Mouse (Mus musculus): ENCODE measurements at regions not wholly inside any gene's neighbourhood (a gene's known extent, or its start where the extent isn't known, plus 50 kb on each side); places are given as distances from the start of the nearest gene placed in this dataset.

- Histone ChIP-seq H3K27me3 (ENCODE audit: control insufficient read depth in 1 of 2, insufficient read depth in 2 of 2, low read length in 2 of 2) (no peaks in the 10 kb centered on the region), H3K4me1 (ENCODE audit: control insufficient read depth in 1 of 2, insufficient read depth in 2 of 2, low read length in 2 of 2) (no peaks in the 10 kb centered on the region), H3K36me3 (ENCODE audit: control insufficient read depth in 1 of 2, insufficient read depth in 2 of 2, low read length in 2 of 2) (no peaks in the 10 kb centered on the region), H3K9ac (ENCODE audit: control insufficient read depth, low read depth, low read length, poor library complexity, severe bottlenecking) (no peak overlapping the region), H3K4me3 (ENCODE audit: control insufficient read depth in 1 of 2, insufficient read depth in 1 of 2, low read depth in 2 of 2, low read length in 2 of 2) (no peak overlapping the region), H3K9me3 (replicated peaks; ENCODE audit: insufficient read depth, low read length) (no peaks in the 10 kb centered on the region), H3K79me2 (ENCODE audit: control insufficient read depth, insufficient read depth, low read length, poor library complexity) (no peaks in the 10 kb centered on the region), H3K27ac (ENCODE audit: control insufficient read depth, low read depth, low read length) (no peak overlapping the region)
- TF ChIP-seq MYB (IDR thresholded peaks at IDR 0.05; ENCODE audit: low read depth, low read length) (no peak), SIN3A (IDR thresholded peaks at IDR 0.05; ENCODE audit: low read length) (no peak), MXI1 (IDR thresholded peaks at IDR 0.05; ENCODE audit: low read depth, low read length) (no peak), TAL1 (IDR thresholded peaks at IDR 0.05; ENCODE audit: low read length) (no peak), ZKSCAN1 (IDR thresholded peaks at IDR 0.05; ENCODE audit: low read depth, low read length) (no peak), RCOR1 (IDR thresholded peaks at IDR 0.05; ENCODE audit: low read depth, low read length) (no peak), MAZ (IDR thresholded peaks at IDR 0.05; ENCODE audit: low read depth, low read length) (no peak), ZC3H11A (IDR thresholded peaks at IDR 0.05; ENCODE audit: low read depth, low read length) (no peak), MYC (IDR thresholded peaks at IDR 0.05; ENCODE audit: low read depth, low read length) (no peak), USF2 (IDR thresholded peaks at IDR 0.05; ENCODE audit: borderline replicate concordance in 1 of 2, insufficient read depth in 1 of 2, low read depth in 1 of 2, low read length in 2 of 2) (no peak), ELF1 (IDR thresholded peaks at IDR 0.05; ENCODE audit: low read depth, low read length) (no peak), MEF2A (IDR thresholded peaks at IDR 0.05; ENCODE audit: extremely low read depth, insufficient replicate concordance, low read depth, low read length, poor library complexity, severe bottlenecking) (no peak)
- DNase-seq (ENCODE audit: low read depth, low spot score) = no peak
These were observed 177.0 kb downstream of the Plppr4 start for GRCm38 (mm10) chr3:117183654-117184184.

DNA sequence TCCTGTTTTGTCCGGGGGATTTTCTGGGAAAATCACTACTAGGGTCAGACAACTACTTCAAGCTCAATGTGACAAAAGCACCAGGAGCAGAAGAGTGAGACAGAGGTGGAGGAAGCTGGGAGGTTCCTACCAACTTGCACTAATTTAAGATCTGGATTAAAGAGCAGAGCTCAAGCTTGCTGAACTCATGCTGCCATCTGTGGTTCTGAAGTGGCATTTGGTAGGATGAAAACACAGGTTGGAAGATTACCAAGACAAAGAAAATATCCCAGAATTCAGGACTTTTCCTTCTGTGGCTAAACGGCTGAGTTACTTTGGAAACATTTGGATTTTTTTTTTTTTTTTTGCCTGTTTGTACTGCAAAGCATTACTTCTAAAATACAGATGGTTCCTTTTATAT is 190.9 kb downstream of the Plppr4 start:
- Histone ChIP-seq H3K9ac (ENCODE audit: control insufficient read depth, low read depth, low read length, poor library complexity, severe bottlenecking) (no peak overlapping the region), H3K27me3 (ENCODE audit: control insufficient read depth in 1 of 2, insufficient read depth in 2 of 2, low read length in 2 of 2) (no peaks in the 10 kb centered on the region), H3K27ac (ENCODE audit: control insufficient read depth, low read depth, low read length) (no peak overlapping the region), H3K79me2 (ENCODE audit: control insufficient read depth, insufficient read depth, low read length, poor library complexity) (no peaks in the 10 kb centered on the region), H3K9me3 (replicated peaks; ENCODE audit: insufficient read depth, low read length) (no peaks in the 10 kb centered on the region), H3K4me3 (ENCODE audit: control insufficient read depth in 1 of 2, insufficient read depth in 1 of 2, low read depth in 2 of 2, low read length in 2 of 2) (no peak overlapping the region), H3K4me1 (ENCODE audit: control insufficient read depth in 1 of 2, insufficient read depth in 2 of 2, low read length in 2 of 2) (no peaks in the 10 kb centered on the region), H3K36me3 (ENCODE audit: control insufficient read depth in 1 of 2, insufficient read depth in 2 of 2, low read length in 2 of 2) (no peaks in the 10 kb centered on the region)
- DNase-seq (ENCODE audit: low read depth, low spot score) = no peak
- TF ChIP-seq MAZ (IDR thresholded peaks at IDR 0.05; ENCODE audit: low read depth, low read length) = no peak
- no peak for TF ChIP-seq MAX (IDR thresholded peaks at IDR 0.05; ENCODE audit: low read length)
- TF ChIP-seq HCFC1 (IDR thresholded peaks at IDR 0.05; ENCODE audit: low read depth, low read length) = no peak
- no peak for TF ChIP-seq MXI1 (IDR thresholded peaks at IDR 0.05; ENCODE audit: low read depth, low read length)
- TF ChIP-seq USF2 (IDR thresholded peaks at IDR 0.05; ENCODE audit: borderline replicate concordance in 1 of 2, insufficient read depth in 1 of 2, low read depth in 1 of 2, low read length in 2 of 2) = no peak
- no peak for TF ChIP-seq GATA1 (IDR thresholded peaks at IDR 0.05; ENCODE audit: low read depth, low read length)
- TF ChIP-seq SMC3 (IDR thresholded peaks at IDR 0.05; ENCODE audit: low read depth, low read length) = no peak
- TF ChIP-seq ZKSCAN1 (IDR thresholded peaks at IDR 0.05; ENCODE audit: low read depth, low read length) = no peak
- TF ChIP-seq CTCF (IDR thresholded peaks at IDR 0.05 in 2 of 3, conservative IDR thresholded peaks at IDR 0.05 in 1 of 3; ENCODE audit: control insufficient read depth in 1 of 3, insufficient read depth in 1 of 3, low read depth in 2 of 3, low read length in 3 of 3, poor library complexity in 1 of 3, severe bottlenecking in 1 of 3) = no peak
- TF ChIP-seq SIN3A (IDR thresholded peaks at IDR 0.05; ENCODE audit: low read length) = no peak
- TF ChIP-seq TCF12 (IDR thresholded peaks at IDR 0.05; ENCODE audit: low read depth, low read length) = no peak
- no peak for TF ChIP-seq JUND (IDR thresholded peaks at IDR 0.05; ENCODE audit: low read depth, low read length)
- no peak for TF ChIP-seq RCOR1 (IDR thresholded peaks at IDR 0.05; ENCODE audit: low read depth, low read length)
- TF ChIP-seq UBTF (IDR thresholded peaks at IDR 0.05; ENCODE audit: borderline replicate concordance, insufficient read depth, low read depth, low read length) = no peak
- no peak for TF ChIP-seq EP300 (IDR thresholded peaks at IDR 0.05; ENCODE audit: low read depth in 1 of 2, low read length in 2 of 2)

Measured in MEL (cell line).